Mouse (Mus musculus) hindbrain, embryonic 14.5 days (tissue): ENCODE measurements at regions not wholly inside any gene's neighbourhood (a gene's known extent, or its start where the extent isn't known, plus 50 kb on each side); places are given as distances from the start of the nearest gene placed in this dataset.
A peak's percentile ranks its signal among the peaks of the same experiment; 100 is the strongest.

ENCODE experiments used
- ATAC-seq: fragments of 200-750 bp; cut with Nextera tagmentation; 2 replicates; pipeline ENCODE4 v1.8.0; 2017; ENCODE audit warnings: moderate number of reproducible peaks, mild to moderate bottlenecking, moderate TSS enrichment, moderate library complexity; ENCODE audit not compliant: low FRiP score
- DNase-seq: peaks from one replicate; pipeline ENCODE4 v3.0.0-alpha.2; 2015; ENCODE audit warnings: low spot score
- H3K27ac ChIP-seq: fragments of 300-500 bp; sonication (generic); 2 replicates; pipeline ENCODE4 v1.5.1; 2014; ENCODE audit warnings: mild to moderate bottlenecking, moderate library complexity
- H3K27me3 ChIP-seq: fragments of 300-500 bp; sonication (generic); 2 replicates; pipeline ENCODE4 v1.6.1; 2014; ENCODE audit warnings: mild to moderate bottlenecking, low read length, mixed read lengths; ENCODE audit not compliant: control insufficient read depth, insufficient read depth
- H3K36me3 ChIP-seq: fragments of 300-500 bp; sonication (generic); replicated peaks from 2 replicates; pipeline ENCODE4 v1.6.1; 2014; ENCODE audit not compliant: control insufficient read depth, insufficient read depth
- H3K4me1 ChIP-seq: fragments of 300-500 bp; sonication (generic); replicated peaks from 2 replicates; pipeline ENCODE4 v1.6.1; 2014; ENCODE audit warnings: antibody characterized with exemption, low read length, mixed read lengths; ENCODE audit not compliant: control insufficient read depth, insufficient read depth
- H3K4me2 ChIP-seq: fragments of 300-500 bp; sonication (generic); replicated peaks from 2 replicates; pipeline ENCODE4 v1.6.1; 2014; ENCODE audit warnings: mild to moderate bottlenecking, moderate library complexity
- H3K4me3 ChIP-seq: fragments of 300-500 bp; sonication (generic); replicated peaks from 2 replicates; pipeline ENCODE4 v1.5.1; 2014; ENCODE audit warnings: mild to moderate bottlenecking, low read length
- H3K9ac ChIP-seq: fragments of 300-500 bp; sonication (generic); 2 replicates; pipeline ENCODE4 v1.6.1; 2014
- H3K9me3 ChIP-seq: fragments of 300-500 bp; sonication (generic); 2 replicates; pipeline ENCODE4 v1.6.1; 2016; ENCODE audit warnings: low read length; ENCODE audit not compliant: control insufficient read depth
- WGBS: fragments of 180-500 bp; shearing (Covaris S2); extraction: QIAGEN DNeasy Blood & Tissue Kit; methylation state at CpG from one replicate; pipeline ENCODE4 v1.1.7; 2014; 5-methylcytosine and 5-hydroxymethylcytosine counted together

DNA sequence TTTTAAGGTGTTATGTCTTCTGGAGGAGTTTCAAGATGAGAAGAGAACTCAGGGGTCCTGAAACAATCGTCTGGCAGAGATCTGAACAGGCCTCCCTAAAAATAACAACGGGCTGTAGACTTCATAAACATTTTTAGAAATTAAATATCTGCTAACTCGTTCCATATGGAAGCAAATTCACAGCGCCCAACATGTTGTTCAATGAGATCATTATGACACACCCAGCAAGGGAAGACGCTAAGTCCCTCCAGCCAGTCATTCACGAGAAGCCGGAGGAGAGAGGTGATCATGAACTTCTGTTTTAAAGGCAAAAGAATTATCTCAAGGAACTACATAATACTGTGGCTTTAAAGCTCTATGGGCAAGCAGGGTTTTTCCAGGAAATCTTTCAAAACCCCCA is 334.8 kb downstream of the Efna5 start:
- Histone ChIP-seq H3K9me3 (no peaks in the 10 kb centered on the region), H3K36me3 (no peaks in the 10 kb centered on the region), H3K4me3 (no peak overlapping the region), H3K27ac (no peak overlapping the region), H3K27me3 (no peaks in the 10 kb centered on the region), H3K9ac (no peak overlapping the region), H3K4me1 (no peaks in the 10 kb centered on the region), H3K4me2 (no peak overlapping the region)
- DNase-seq = no peak
- no peak for ATAC-seq
- 90% methylated on average over 7 of the region's 7 CpGs for WGBS

DNA sequence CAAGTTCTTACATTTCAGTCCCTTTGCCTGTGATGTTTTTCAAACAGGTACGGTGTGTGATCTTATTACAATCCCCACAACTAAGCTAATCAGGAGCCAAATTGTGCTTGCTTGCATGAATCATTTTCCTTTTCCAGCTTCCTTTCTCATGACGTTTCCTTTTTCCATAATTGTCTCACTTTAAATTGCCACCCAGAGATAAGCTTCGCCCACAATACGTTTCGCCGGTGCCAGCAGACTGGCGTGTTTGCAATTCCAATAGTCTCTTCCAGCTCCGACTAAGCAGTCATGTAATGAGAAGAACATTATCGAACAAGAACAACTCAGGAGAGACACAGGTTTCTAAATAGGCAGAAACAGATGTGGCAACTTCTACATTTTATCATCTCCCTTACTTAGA is 335.8 kb downstream of the Efna5 start:
- H3K27me3 ChIP-seq = no peaks in the 10 kb centered on the region
- H3K36me3 ChIP-seq = no peaks in the 10 kb centered on the region
- H3K4me1 ChIP-seq = no peaks in the 10 kb centered on the region
- H3K27ac ChIP-seq = no peak overlapping the region
- H3K9ac ChIP-seq = no peak overlapping the region
- ATAC-seq (no peak), DNase-seq (peak; percentile 32)
- no peaks in the 10 kb centered on the region for H3K9me3 ChIP-seq
- WGBS = 59% methylated on average over 9 of the region's 9 CpGs
- H3K4me2 ChIP-seq = 0 out of 2 replicates have a peak overlapping the region, but pooled peaks have one; percentile 19
- H3K4me3 ChIP-seq = no peak overlapping the region

DNA sequence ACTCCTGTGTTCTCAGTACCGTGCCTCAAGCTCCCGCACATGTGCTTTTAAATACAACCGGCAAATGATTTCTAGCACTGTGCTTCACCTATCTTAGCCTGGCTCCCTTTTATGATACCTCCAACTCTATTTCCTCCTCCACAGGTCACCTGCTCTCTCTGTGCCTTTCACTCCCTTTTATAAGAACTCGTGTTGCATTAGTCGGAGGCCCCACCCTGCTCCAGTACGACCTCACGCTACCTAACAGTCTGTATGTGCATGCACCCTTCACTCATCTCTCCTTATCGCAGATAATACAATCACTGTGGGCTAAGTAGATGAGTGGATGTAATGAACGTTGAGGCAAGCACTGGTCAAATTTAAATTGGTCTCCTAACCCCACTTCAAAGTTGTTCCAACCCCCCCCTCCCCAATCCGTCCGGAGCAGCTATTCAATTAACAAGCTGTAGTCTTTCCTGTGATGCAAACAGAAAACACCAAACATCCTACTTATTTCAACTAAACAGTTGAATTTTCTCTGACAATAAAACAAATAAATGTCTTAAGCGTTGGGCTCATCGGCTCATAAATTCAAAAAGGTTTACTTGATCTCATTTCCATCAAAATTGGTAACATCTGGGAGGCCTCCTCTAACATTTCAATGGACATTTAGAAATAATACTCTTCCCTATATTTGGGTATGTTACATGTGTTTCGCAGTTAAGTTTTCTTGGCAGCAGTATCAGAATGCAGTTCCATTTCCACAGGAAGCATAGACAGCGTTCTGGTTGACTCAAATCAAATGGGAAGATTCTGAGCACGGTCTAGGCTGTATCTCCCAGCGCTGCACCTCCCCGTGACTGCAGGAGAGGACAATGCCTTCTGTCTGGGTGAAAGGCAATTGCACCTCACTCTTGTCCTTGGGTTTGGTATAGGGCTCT is 337.8 kb downstream of the Efna5 start:
- Histone ChIP-seq H3K9ac (no peak overlapping the region), H3K27ac (no peak overlapping the region), H3K9me3 (no peaks in the 10 kb centered on the region), H3K36me3 (no peaks in the 10 kb centered on the region), H3K4me1 (no peaks in the 10 kb centered on the region), H3K4me2 (no peak overlapping the region), H3K27me3 (no peaks in the 10 kb centered on the region), H3K4me3 (no peak overlapping the region)
- 88% methylated on average over 18 of the region's 18 CpGs for WGBS
- DNase-seq (no peak), ATAC-seq (no peak)

DNA sequence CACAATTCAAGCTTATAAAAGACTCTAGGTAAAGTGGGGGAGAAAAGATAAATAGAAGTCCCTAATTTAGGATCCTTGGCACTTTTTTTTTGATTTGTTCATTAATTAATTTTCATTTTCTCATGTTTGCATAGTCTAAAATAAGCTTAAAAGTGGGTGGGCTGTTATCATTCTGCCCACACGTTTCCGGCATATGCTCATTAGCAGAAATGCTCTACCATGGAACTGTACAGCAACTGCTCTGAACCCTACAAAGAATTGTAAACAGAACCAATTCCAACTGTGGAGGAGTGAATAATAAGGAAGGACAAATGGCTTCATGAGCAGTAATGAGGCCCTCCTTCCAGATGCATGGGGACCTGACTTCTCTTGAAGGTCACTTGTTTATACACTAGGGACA is 351.2 kb downstream of the Efna5 start:
- Histone ChIP-seq H3K4me1 (no peaks in the 10 kb centered on the region), H3K36me3 (no peaks in the 10 kb centered on the region), H3K9me3 (no peaks in the 10 kb centered on the region), H3K27ac (no peak overlapping the region), H3K4me2 (no peak overlapping the region), H3K27me3 (no peaks in the 10 kb centered on the region), H3K9ac (no peak overlapping the region), H3K4me3 (no peak overlapping the region)
- no peak for ATAC-seq
- DNase-seq = no peak
- 92% methylated on average over 2 of the region's 2 CpGs for WGBS

DNA sequence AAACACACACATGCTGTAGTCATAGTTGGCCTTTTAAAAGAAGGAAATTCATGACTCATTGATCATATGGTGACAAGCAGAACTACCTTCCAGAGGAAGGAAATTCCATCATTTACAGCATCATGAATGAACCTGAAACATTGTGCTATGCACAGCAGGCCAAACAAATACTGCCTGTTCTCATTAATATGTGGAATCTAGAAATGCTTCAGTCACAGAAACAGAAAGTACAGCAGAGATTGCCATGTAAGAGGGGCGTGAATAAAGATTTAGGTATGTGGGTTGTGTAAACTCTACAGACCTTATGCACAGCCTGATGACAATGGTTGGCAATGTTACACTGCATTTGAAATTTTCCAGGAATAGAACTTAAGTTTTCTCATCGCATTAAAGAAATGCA is 353.6 kb downstream of the Efna5 start:
- DNase-seq (no peak), ATAC-seq (no peak)
- Histone ChIP-seq H3K4me3 (no peak overlapping the region), H3K36me3 (no peaks in the 10 kb centered on the region), H3K4me1 (no peaks in the 10 kb centered on the region), H3K9ac (no peak overlapping the region), H3K27me3 (no peaks in the 10 kb centered on the region), H3K9me3 (no peaks in the 10 kb centered on the region), H3K27ac (no peak overlapping the region), H3K4me2 (no peak overlapping the region)
- WGBS = 96% methylated on average over 2 of the region's 2 CpGs

DNA sequence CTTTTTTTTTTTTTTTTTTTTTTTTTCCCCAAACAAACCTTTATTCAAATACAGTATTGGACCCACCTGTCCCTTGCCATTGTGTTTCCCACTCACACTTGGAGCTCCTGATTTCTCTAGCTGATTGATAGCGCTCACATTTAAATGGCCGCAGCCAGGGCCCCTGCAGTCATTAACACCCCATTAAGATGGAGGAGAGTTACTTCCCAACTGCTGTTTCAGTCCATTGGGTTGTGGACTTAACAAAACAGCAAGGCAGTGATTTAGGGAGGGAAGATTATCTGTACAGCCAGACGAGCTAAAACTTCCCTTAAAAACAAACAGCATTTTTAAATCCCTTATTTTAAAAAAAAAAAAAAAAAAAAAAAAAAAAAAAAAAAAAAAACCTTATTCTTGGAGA is 367.5 kb downstream of the Efna5 start:
- 37% methylated on average over 3 of the region's 3 CpGs for WGBS
- Histone ChIP-seq H3K4me2 (no peak overlapping the region), H3K27ac (no peak overlapping the region), H3K9ac (no peak overlapping the region), H3K9me3 (no peaks in the 10 kb centered on the region), H3K36me3 (no peaks in the 10 kb centered on the region), H3K4me3 (no peak overlapping the region), H3K4me1 (no peaks in the 10 kb centered on the region), H3K27me3 (no peaks in the 10 kb centered on the region)
- ATAC-seq (no peak), DNase-seq (no peak)

DNA sequence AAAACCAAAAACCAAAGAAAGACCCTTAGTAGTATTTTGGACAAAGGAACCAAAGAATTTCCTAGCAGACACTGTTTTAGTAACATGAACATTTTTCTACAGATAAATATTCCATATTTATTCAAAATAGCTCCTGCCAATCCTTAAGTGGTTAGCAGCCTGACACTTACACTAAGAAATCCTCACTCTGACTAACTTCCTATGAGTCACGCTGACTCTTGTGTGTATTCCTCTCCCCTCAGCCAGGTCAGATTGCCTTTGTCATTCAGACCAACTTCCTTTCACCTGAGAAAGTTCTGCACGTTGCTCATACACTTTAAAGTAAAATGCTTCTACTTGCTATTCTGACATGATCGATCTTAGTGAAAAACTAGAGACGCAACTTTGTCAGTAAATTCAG is 370.9 kb downstream of the Efna5 start:
- Histone ChIP-seq H3K9me3 (no peaks in the 10 kb centered on the region), H3K27ac (no peak overlapping the region)
- WGBS = 92% methylated on average over 4 of the region's 4 CpGs

DNA sequence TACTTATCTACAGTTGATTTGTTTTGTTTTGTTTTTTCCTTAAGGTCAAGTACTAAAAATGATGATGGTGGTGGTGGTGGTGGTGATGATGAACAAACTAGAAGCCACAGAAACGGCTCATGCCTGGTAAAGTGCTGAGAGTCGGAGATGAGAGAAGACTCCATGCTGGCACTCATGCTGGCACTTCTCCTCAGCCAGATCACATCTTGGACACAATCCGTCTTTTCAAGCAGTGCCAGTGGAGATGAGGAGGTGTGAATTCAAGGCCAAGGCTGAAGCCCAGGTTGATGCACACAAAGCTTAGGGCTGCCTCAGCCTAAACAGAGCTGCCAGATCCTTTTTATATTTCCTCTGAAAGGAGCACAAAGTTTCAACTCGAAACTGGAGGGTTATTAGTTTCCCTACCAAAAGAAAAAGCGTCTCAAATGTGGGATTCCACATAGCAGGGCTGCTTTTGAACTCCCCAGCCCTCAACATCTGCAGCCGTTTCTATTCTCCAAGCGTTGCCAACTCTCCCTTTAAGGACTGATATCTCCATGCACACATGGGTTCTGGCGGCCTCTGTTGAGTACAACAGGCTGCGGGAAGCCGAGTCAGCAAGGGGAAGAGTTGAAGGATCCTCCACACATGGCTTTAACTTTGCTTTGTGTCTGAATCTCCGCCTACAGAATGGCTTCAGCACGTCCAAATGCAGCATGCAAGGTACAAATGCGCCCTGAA is 373.2 kb downstream of the Efna5 start:
- Histone ChIP-seq H3K27me3 (no peaks in the 10 kb centered on the region), H3K4me2 (no peak overlapping the region), H3K4me3 (no peak overlapping the region), H3K9ac (no peak overlapping the region), H3K27ac (no peak overlapping the region), H3K9me3 (no peaks in the 10 kb centered on the region), H3K36me3 (no peaks in the 10 kb centered on the region), H3K4me1 (no peaks in the 10 kb centered on the region)
- DNase-seq (no peak), ATAC-seq (no peak)
- 80% methylated on average over 13 of the region's 13 CpGs for WGBS

More for the DNA sequence above, 370.9 kb downstream of the Efna5 start:
- Histone ChIP-seq H3K4me1 (no peaks in the 10 kb centered on the region), H3K4me2 (no peak overlapping the region), H3K27me3 (no peaks in the 10 kb centered on the region), H3K9ac (no peak overlapping the region), H3K4me3 (no peak overlapping the region), H3K36me3 (no peaks in the 10 kb centered on the region)
- no peak for ATAC-seq
- DNase-seq = no peak

DNA sequence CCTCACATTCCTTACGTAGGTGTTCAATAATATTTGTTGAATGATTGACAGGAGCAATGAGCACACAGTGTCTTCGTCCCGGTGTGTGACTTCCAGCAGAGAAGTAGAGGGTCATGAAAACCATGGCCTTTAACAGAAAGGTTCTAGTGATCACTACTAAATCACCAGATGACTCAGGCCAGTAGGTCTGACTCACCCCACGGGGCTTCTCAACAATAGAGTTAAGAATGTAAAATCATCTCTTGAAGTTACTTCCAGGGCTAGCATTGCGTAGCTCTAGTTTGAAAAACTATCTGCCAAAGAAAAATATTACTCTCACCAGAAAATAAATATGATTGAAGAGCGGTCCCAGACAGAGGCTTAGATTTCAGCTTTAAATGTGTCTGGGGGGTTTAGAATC is 376.4 kb downstream of the Efna5 start:
- Histone ChIP-seq H3K4me2 (no peak overlapping the region), H3K9me3 (no peaks in the 10 kb centered on the region), H3K36me3 (no peaks in the 10 kb centered on the region), H3K27me3 (no peaks in the 10 kb centered on the region), H3K4me1 (no peaks in the 10 kb centered on the region), H3K9ac (no peak overlapping the region), H3K4me3 (no peak overlapping the region), H3K27ac (no peak overlapping the region)
- 76% methylated on average over 6 of the region's 6 CpGs for WGBS
- DNase-seq (no peak), ATAC-seq (no peak)
